Mouse (Mus musculus): ENCODE results near the gene Bmp15.

Gene Bmp15

GRCm38 (mm10) chrX:6320621-6321020 lies at the start of gene Bmp15:
TSS of gene Bmp15 (minus strand) at chrX:6320721.
- in situ Hi-C loops (cut with MboI; ENCODE audit: low pct_unique_long_range_greater_than_20kb in 1 of 2, low sequenced_read_pairs in 2 of 2, unreplicated experiment in 1 of 2): no loop called here

DNA sequence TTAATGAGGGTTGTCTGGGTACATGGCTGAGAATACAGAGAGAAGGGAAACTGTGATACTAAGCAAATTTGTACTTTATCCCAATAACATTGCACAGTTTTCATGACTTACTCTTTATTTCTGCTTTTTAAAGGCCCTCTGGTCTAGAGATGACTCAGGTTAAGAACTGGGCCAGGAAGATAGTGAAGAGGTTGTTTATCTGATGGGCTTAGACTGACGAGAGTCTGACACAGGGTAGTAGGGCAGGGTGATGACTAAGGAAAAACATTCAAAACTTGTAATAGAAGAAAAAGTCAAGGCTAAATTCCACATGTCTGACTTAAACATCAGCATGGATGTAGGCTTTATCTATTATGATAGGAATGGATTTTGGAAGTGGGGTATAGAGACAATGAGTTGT lies 48.3 kb upstream of the Bmp15 start:
- in situ Hi-C loops (cut with MboI; ENCODE audit: low pct_unique_long_range_greater_than_20kb in 1 of 2, low sequenced_read_pairs in 2 of 2, unreplicated experiment in 1 of 2): no loop called here

DNA sequence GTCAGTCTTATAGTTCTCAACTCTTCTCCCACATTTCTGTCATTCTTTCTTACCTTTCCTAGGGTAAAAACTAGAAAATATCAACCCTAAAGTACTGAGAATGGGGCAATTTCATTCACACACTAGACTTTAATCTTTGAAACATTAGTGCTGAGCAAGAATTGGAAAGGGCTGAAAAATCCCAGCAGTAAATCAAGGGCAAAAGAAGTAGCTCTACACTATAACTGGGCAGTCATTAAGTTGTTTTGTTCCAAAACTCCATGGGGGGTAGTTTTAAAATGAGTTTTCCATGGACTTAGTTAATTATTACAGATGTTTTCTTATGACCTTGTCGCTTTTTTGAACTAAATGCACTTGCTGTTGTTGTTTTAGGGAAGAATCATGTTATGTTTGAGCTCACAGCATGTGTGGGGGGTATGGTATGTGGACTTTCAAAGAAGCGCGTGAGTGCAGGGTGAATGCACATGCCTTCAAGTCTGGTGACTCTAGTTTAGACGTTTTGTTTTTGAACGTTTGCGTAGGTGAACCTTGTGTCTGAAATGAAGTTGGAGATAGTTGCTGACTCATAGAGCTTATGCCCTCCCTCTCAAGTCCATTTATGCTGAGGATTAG lies 37.1 kb upstream of the Bmp15 start:
- in situ Hi-C loops (cut with MboI; ENCODE audit: low pct_unique_long_range_greater_than_20kb in 1 of 2, low sequenced_read_pairs in 2 of 2, unreplicated experiment in 1 of 2): no loop called here

DNA sequence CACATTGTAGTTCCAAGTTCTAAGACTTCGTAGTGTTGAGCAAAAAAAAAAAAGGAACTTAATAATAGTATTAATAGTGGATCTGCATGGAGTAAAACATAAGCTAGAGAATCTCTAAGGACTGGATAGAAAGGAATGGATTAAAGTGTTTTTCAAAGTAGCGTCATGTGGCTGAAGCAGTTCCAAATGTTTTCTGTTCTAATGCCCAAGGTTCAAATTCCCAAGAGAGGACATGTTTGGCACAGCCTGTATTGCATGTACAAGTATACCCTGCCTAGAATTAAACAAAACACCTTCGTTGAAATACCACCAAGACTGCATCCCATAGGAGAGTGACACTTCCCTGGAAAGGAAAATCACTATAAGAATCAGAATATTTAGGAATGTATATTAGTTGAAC lies 36.4 kb upstream of the Bmp15 start:
- in situ Hi-C loops (cut with MboI; ENCODE audit: low pct_unique_long_range_greater_than_20kb in 1 of 2, low sequenced_read_pairs in 2 of 2, unreplicated experiment in 1 of 2): no loop called here

DNA sequence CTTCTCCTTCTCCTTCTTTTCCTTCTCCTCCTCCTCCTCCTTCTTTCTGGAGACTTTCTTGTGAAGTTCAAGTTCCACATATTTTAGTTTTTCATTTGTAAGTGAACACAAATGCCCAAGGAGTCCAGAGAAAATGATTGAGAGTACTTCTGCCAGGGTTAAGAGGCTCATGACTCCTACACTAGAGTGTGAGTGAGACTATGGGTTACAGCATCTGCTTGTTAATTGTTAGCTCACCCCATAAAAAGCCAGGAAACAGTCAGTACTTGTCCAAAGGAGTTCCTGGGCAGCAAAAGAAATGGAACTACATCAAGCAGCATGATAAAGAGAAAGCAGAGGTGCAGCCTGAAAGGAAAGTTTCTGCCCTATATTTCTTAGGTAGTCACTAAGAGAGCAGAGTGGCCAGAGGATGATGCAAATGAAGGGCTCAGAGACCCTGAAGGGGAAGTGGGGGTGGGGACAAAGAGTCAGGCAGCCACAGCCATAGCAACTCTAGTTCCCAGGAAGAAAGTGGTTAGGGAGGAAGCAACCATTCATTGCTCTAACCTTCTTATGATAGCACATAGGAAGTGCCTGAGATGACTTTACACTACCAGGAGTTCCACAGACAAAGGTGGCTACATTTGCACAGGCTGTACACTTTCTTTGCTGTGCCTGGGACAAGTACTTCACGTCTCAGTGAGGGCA lies 24.9 kb upstream of the Bmp15 start:
- in situ Hi-C loops (cut with MboI; ENCODE audit: low pct_unique_long_range_greater_than_20kb in 1 of 2, low sequenced_read_pairs in 2 of 2, unreplicated experiment in 1 of 2): no loop called here

- in situ Hi-C loops (cut with MboI; ENCODE audit: low pct_unique_long_range_greater_than_20kb in 1 of 2, low sequenced_read_pairs in 2 of 2, unreplicated experiment in 1 of 2): no loop called here
Observed at GRCm38 (mm10) chrX:6324056-6324455, 3.5 kb upstream of the Bmp15 start.

- in situ Hi-C loops (cut with MboI; ENCODE audit: low pct_unique_long_range_greater_than_20kb in 1 of 2, low sequenced_read_pairs in 2 of 2, unreplicated experiment in 1 of 2): no loop called here
Observed at GRCm38 (mm10) chrX:6317747-6318146, 2.8 kb downstream of the Bmp15 start.
